Mouse (Mus musculus) kidney, embryonic 16.5 days (tissue): Measurements from ENCODE around the gene Itm2c. TPM values are rescaled to one million over a fixed set of nuclear protein-coding genes. Genes with fewer than 3 reads are reported as not detected.

Experiments used
- ATAC-seq: fragments of 200-750 bp; cut with Nextera tagmentation; 2 replicates; pipeline ENCODE4 v1.8.0; 2017; ENCODE audit warnings: moderate TSS enrichment; ENCODE audit not compliant: low FRiP score, low TSS enrichment
- H3K27ac ChIP-seq: fragments of 300-500 bp; sonication (generic); 2 replicates; pipeline ENCODE4 v1.5.1; 2014; ENCODE audit warnings: low read length
- H3K27me3 ChIP-seq: fragments of 300-500 bp; sonication (generic); 2 replicates; pipeline ENCODE4 v1.6.1; 2014; ENCODE audit warnings: low read length, control low read depth, mixed read lengths; ENCODE audit not compliant: insufficient read depth
- H3K36me3 ChIP-seq: fragments of 300-500 bp; sonication (generic); 2 replicates; pipeline ENCODE4 v1.6.1; 2014; ENCODE audit warnings: low read length, control low read depth, mixed read lengths; ENCODE audit not compliant: insufficient read depth
- H3K4me1 ChIP-seq: fragments of 300-500 bp; sonication (generic); 2 replicates; pipeline ENCODE4 v1.6.1; 2014; ENCODE audit warnings: low read length, control low read depth, mixed read lengths; ENCODE audit not compliant: insufficient read depth
- H3K4me2 ChIP-seq: fragments of 300-500 bp; sonication (generic); replicated peaks from 2 replicates; pipeline ENCODE4 v1.6.1; 2014; ENCODE audit warnings: low read depth, low read length
- H3K4me3 ChIP-seq: fragments of 300-500 bp; sonication (generic); 2 replicates; pipeline ENCODE4 v1.5.1; 2014; ENCODE audit warnings: mild to moderate bottlenecking, low read length
- H3K9ac ChIP-seq: fragments of 300-500 bp; sonication (generic); replicated peaks from 2 replicates; pipeline ENCODE4 v1.6.1; 2014; ENCODE audit warnings: low read length
- H3K9me3 ChIP-seq: fragments of 300-500 bp; sonication (generic); 2 replicates; pipeline ENCODE4 v1.6.1; 2016; ENCODE audit warnings: low read length, control low read depth
- WGBS: fragments of 180-500 bp; shearing (Covaris S2); extraction: QIAGEN DNeasy Blood & Tissue Kit; methylation state at CpG from one replicate; pipeline ENCODE4 v1.1.7; 2014; 5-methylcytosine and 5-hydroxymethylcytosine counted together
- polyA plus RNA-seq: library from polyadenylated mRNA; unstranded; fragments of >200 nt; fragmentation: Nextera tagmentation; extraction: Ambion mirVana; gene quantifications from 2 replicates; pipeline ENCODE4 v1.2.1, GENCODE M21; 2015

Itm2c gene
- polyA plus RNA-seq, 1 experiment from 2014 or later: 269 TPM

DNA sequence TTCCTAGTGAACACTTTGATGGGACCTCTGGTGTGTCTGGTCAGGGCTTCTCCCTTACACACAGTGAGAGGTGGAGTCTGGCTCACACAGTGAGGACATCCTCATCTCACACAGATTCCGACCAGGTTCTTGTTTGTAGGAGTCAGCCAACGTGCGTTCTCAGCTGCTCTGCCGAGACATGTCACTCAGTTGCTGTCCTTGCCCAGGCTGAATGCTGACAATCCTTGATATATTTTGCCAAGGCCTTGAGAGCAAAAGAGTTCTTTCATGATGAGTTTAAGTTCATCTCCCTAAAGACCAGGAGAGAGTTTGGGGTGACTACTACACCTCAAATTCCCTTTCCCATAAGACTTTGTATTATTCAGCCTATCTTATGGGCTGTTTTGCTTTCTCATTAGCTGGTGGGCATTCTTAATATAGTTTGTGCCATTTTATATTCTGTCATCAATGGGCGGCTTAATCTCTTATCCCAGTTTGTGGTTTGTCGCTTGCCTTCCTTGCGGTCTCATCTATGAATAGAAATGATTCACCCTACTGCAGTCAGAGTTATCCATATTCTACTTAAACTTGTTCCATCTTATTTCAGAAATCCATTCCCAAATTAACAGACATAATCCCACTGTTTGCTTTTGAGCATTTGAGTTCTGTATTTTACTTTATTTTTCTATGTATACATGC lies 19.1 kb downstream of the Itm2c start:
- H3K27ac ChIP-seq: no peak overlapping the region
- H3K27me3 ChIP-seq: no peaks in the 10 kb centered on the region
- 88% methylated on average over 7 of the region's 7 CpGs for WGBS
- H3K9me3 ChIP-seq: no peaks in the 10 kb centered on the region
- no peak for ATAC-seq
- H3K4me1 ChIP-seq: peaks cover 3% of the 10 kb centered on the region; the same call in 1 of the 2 replicates
- no peak overlapping the region for H3K4me3 ChIP-seq
- peaks cover 8% of the 10 kb centered on the region; the same call in 1 of the 2 replicates for H3K36me3 ChIP-seq
- no peak overlapping the region for H3K4me2 ChIP-seq
- H3K9ac ChIP-seq: no peak overlapping the region

DNA sequence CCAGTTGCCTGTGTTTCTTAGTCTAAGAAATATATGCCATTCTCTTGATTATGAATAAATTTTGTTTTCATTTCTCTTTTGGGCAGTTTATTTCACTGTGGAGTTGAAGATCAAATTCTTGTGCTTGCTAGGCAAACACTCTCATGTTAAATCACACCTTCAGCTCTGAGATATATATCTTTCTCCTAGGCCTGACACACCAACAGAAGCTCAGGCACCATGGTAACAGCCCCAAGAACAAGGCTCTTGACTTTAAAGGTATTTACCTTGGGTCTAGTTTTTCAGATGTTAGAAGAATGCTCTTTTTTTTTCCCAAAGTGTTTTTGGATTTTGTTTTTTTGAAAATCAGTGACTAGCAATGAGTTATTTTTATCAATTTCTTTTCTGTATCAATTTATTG lies 21.8 kb downstream of the Itm2c start:
- ATAC-seq: no peak
- H3K9me3 ChIP-seq: 0 out of 2 replicates have a peak, but pooled peaks cover 2% of the 10 kb centered on the region
- H3K4me3 ChIP-seq: no peak overlapping the region
- H3K4me1 ChIP-seq: peaks cover 8% of the 10 kb centered on the region; the same call in 1 of the 2 replicates
- no peak overlapping the region for H3K4me2 ChIP-seq
- no peaks in the 10 kb centered on the region for H3K27me3 ChIP-seq
- H3K9ac ChIP-seq: no peak overlapping the region
- no peak overlapping the region for H3K27ac ChIP-seq
- H3K36me3 ChIP-seq: no peaks in the 10 kb centered on the region

DNA sequence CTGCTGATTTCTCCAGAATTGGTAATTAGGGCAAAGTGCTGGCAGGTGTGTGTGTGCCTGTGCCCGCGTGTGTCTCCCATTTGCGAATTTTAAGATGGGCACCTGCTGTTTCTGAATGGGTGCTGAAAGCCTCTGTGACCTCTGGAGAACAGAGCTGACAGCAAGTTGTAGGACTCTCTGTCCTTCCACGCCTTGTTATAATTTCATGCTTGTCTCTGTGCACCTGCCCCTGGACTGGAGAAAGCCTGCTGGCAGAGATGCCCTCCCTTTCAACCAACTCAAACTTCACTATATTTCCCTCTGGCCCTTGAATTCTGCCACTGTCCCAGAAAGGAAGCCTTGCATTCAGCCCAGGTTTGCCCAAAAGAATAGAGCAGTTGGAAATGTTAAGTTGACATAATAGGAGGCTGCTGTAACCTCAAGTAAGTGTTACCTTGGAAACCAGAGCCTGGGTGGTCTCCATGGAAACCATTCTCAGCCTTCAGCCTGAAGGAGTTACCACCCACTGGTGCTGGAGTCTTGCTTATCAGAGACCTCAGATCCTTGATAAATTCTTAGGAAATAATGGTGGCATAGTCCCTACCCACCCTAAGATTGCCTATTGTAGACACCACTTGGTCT lies 22.9 kb downstream of the Itm2c start:
- no peak for ATAC-seq
- Histone ChIP-seq H3K4me2 (no peak overlapping the region), H3K9ac (no peak overlapping the region), H3K27me3 (no peaks in the 10 kb centered on the region), H3K4me3 (no peak overlapping the region), H3K4me1 (peaks cover 8% of the 10 kb centered on the region; the same call in 1 of the 2 replicates), H3K27ac (no peak overlapping the region), H3K9me3 (0 out of 2 replicates have a peak, but pooled peaks cover 2% of the 10 kb centered on the region), H3K36me3 (no peaks in the 10 kb centered on the region)
- WGBS: 70% methylated on average over 4 of the region's 4 CpGs

DNA sequence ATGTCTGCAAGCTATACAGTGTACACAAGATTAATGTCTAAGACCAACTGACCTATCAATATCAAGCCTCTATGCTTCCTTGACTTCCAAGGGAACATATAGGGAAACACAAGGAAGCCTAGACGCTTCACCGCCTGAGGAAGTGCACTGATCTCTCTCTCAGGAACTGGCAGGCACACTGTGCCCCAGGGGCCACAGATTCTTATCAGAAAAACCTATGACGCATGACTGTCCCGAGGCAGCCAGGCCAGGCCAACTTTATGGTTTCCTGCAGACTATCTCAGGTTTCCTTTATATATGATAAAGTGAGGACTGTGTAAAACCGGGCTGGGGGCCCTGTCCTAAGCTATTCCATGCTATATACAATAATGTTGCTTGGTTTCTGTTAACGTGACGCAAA lies 25.5 kb downstream of the Itm2c start:
- 40% methylated on average over 7 of the region's 7 CpGs for WGBS
- Histone ChIP-seq H3K4me2 (no peak overlapping the region), H3K9me3 (0 out of 2 replicates have a peak, but pooled peaks cover 2% of the 10 kb centered on the region), H3K9ac (no peak overlapping the region), H3K36me3 (no peaks in the 10 kb centered on the region), H3K4me3 (no peak overlapping the region), H3K27me3 (no peaks in the 10 kb centered on the region), H3K4me1 (peaks cover 8% of the 10 kb centered on the region; the same call in 1 of the 2 replicates), H3K27ac (no peak overlapping the region)
- ATAC-seq: 0 out of 2 replicates have a peak, but pooled peaks have one; percentile 43

DNA sequence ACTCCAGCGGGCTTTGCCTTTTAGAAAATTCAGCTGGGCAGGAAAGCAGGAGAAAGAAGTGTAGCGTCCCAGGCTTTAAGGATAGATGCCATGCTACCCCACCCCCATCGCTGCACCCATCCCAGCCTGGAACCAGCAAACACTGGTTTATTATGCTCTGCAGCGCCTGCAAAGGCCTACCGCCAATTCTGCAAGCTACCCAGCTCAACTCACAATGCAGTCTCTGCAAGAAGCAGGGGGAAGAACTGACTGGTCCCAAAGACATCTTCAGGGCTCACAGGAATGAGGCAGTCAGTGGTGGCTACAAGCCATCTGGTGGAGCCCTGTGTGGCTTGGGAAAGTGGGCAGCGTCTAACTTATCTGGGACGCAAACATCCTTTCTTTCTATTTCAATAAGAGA lies 27.6 kb downstream of the Itm2c start:
- Histone ChIP-seq H3K4me3 (no peak overlapping the region), H3K9ac (no peak overlapping the region), H3K4me2 (no peak overlapping the region), H3K4me1 (peaks cover 8% of the 10 kb centered on the region; the same call in 1 of the 2 replicates), H3K9me3 (0 out of 2 replicates have a peak, but pooled peaks cover 2% of the 10 kb centered on the region), H3K36me3 (no peaks in the 10 kb centered on the region), H3K27me3 (no peaks in the 10 kb centered on the region), H3K27ac (no peak overlapping the region)
- ATAC-seq: no peak
- WGBS: 88% methylated on average over 7 of the region's 7 CpGs

DNA sequence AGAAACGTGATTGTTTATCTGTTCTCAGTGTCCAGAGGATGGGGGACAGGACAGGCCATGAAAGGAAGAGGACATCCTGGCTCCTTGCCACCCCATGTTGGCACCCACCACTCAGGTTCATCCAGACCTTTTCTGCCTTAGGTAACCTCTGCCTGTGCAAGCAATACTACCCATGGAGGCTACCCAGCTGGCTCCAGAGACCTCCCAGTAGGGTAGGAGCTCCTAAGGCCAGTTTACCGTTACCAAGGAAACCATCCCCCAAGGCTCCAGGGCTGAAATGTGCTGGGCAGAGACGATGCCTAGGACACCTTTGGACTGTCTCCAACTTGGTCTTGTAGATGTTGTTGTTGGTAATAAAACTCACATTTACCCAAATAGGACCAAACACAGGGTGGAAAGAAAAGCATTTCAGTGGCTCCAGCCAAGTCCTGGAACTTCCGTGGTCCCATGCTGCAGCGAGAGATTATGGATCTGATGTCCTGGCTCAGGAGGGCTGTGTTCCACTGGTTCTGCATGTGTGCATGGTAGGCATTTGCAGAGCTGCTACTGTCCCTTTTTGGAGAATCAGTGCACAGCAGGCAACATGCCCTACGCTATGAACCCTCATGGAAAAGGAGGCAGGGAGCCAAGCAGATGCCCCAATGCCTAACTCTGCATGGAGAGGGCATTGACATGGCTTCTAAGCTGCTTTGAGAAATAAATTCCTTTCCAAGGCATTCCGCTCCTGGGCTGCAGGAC lies 28.2 kb downstream of the Itm2c start:
- Histone ChIP-seq H3K27me3 (no peaks in the 10 kb centered on the region), H3K36me3 (no peaks in the 10 kb centered on the region), H3K9me3 (0 out of 2 replicates have a peak, but pooled peaks cover 2% of the 10 kb centered on the region), H3K9ac (no peak overlapping the region), H3K4me3 (no peak overlapping the region), H3K27ac (no peak overlapping the region), H3K4me1 (peaks cover 8% of the 10 kb centered on the region; the same call in 1 of the 2 replicates), H3K4me2 (no peak overlapping the region)
- no peak for ATAC-seq
- WGBS: 68% methylated on average over 7 of the region's 7 CpGs

DNA sequence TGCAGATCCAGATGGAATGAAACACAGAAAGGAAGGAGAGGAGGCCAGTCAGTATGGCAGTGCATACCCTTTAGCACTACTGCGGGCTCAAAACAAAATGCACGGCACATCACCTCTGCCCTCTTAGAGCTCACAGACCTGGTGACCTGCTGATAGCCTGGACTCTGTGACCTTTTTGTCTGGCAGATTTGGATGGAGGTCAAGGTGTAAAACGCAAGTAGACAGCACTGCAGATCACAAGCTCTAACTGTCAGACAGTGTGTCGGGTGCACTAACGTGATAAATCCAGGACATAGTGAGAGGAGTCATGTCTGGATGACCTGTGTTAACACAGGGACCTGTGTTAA lies 28.8 kb downstream of the Itm2c start:
- no peak for ATAC-seq
- H3K27me3 ChIP-seq: no peaks in the 10 kb centered on the region
- WGBS: 62% methylated on average over 5 of the region's 5 CpGs

DNA sequence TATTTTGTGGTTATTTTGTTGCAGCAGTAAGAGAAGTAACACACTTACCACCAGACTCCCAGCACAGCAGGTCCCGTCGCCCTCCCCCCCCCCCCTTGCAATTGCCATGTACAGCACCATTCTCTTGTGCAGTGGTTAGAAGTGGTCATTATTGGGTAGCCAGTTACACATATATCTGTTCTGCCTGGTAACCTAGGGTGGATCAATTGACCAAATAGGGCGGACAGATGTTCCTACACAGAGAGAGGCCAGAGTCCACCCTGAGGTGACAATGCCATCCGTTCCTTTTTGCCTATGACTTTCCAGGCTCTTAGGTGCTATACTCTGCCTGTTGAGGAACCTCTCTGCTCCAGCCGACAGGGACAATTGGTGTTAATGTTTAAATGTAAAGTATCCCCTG lies 31.1 kb downstream of the Itm2c start:
- Histone ChIP-seq H3K4me3 (no peak overlapping the region), H3K4me1 (peaks cover 13% of the 10 kb centered on the region), H3K9ac (no peak overlapping the region), H3K9me3 (no peaks in the 10 kb centered on the region), H3K27me3 (no peaks in the 10 kb centered on the region), H3K36me3 (no peaks in the 10 kb centered on the region), H3K27ac (no peak overlapping the region), H3K4me2 (no peak overlapping the region)
- WGBS: 67% methylated on average over 5 of the region's 5 CpGs
- no peak for ATAC-seq

More for the DNA sequence above, 28.8 kb downstream of the Itm2c start:
- Histone ChIP-seq H3K36me3 (no peaks in the 10 kb centered on the region), H3K4me2 (no peak overlapping the region), H3K9ac (no peak overlapping the region), H3K27ac (no peak overlapping the region), H3K9me3 (0 out of 2 replicates have a peak, but pooled peaks cover 2% of the 10 kb centered on the region), H3K4me1 (peaks cover 11% of the 10 kb centered on the region), H3K4me3 (no peak overlapping the region)

DNA sequence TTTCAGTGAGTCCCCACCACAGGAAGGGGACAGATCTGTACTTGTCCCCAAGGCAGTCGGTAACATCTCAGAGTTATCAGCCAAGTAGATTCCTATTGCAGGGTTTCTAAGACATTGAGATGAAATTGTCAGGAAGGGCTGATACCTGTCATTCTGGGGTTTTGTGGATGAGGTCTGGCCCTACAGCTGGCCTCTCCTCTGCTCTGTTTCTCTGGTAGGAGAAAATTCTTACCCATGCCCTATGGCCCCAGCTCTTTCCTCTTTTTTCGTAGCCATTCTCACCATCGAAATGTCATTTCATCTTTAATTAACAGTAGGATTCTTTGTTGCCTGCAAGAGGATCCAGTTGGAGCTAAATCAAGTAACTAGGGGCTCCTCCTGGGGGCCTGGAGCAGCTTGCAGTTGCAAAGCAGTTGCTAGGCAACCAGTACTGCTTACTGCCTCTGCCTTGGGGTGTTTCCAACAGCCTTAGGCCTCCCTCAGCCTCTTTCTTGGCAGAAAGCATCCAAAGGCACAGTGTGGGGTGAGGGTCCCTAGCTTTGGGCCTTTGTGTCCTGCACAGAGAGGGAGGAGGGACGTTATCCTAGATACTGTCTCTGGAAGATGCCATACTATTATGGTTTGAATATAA lies 34.1 kb downstream of the Itm2c start, which contains the start of gene 4933407L21Rik:
TSS of gene 4933407L21Rik (plus strand) at position 427 of the 631 bp plus-strand sequence.
- Histone ChIP-seq H3K9me3 (no peaks in the 10 kb centered on the region), H3K4me3 (no peak within 1 kb of the TSS), H3K36me3 (no peaks in the 10 kb centered on the region), H3K4me2 (no peak within 1 kb of the TSS), H3K9ac (no peak within 1 kb of the TSS), H3K4me1 (peaks cover 20% of the 10 kb centered on the region), H3K27ac (peak within 1 kb of the TSS; percentile 79), H3K27me3 (no peaks in the 10 kb centered on the region)
- ATAC-seq: peak; percentile 31
- 39% methylated on average over 4 of the region's 4 CpGs for WGBS
